Mouse (Mus musculus): ENCODE measurements around the gene Sema4g. TPM values are rescaled to one million over a fixed set of nuclear protein-coding genes. Genes with fewer than 3 reads are reported as not detected.

Gene Sema4g
- total and polyA plus RNA-seq, 2 experiments from 2014 or later, result 0.14 to 1.1 TPM

GRCm38 (mm10) chr19:45010646-45011045, 21.7 kb downstream of the Sema4g start:
- no peaks in the 10 kb centered on the region for H3K27me3 ChIP-seq (ENCODE audit: control insufficient read depth, insufficient read depth, low read length)
- H3K4me2 ChIP-seq (ENCODE audit: low read depth, low read length), result no peak overlapping the region
- no peak overlapping the region for H3K4me3 ChIP-seq (ENCODE audit: low read depth, low read length)
- no peak overlapping the region for H3K27ac ChIP-seq (ENCODE audit: low read depth)
- no peak for ATAC-seq (ENCODE audit: insufficient read depth, low read depth)
- H3K9me3 ChIP-seq (replicated peaks; ENCODE audit: control insufficient read depth, low read length), result no peaks in the 10 kb centered on the region
- no peak overlapping the region for H3K9ac ChIP-seq (replicated peaks; ENCODE audit: low read depth, low read length)
- peaks cover 21% of the 10 kb centered on the region for H3K4me1 ChIP-seq (ENCODE audit: control insufficient read depth, insufficient read depth)
- H3K36me3 ChIP-seq (replicated peaks; ENCODE audit: control insufficient read depth, insufficient read depth, low read length), result peaks cover 29% of the 10 kb centered on the region
- no peak for TF ChIP-seq EP300 (IDR thresholded peaks at IDR 0.05; ENCODE audit: low read depth)
- TF ChIP-seq CTCF (IDR thresholded peaks at IDR 0.05; ENCODE audit: low read depth), result no peak
- DNase-seq (ENCODE audit: low spot score), result no peak
- WGBS, result 74% methylated on average over 4 of the region's 4 CpGs

GRCm38 (mm10) chr19:45012219-45012618, 23.3 kb downstream of the Sema4g start:
- no peak for TF ChIP-seq EP300 (IDR thresholded peaks at IDR 0.05; ENCODE audit: low read depth)
- TF ChIP-seq CTCF (IDR thresholded peaks at IDR 0.05; ENCODE audit: low read depth), result no peak
- 86% methylated on average over 8 of the region's 8 CpGs for WGBS
- no peak for DNase-seq (ENCODE audit: low spot score)

GRCm38 (mm10) chr19:45012636-45013035, 23.7 kb downstream of the Sema4g start:
- no peak overlapping the region for H3K4me3 ChIP-seq (ENCODE audit: low read depth, low read length)
- no peaks in the 10 kb centered on the region for H3K9me3 ChIP-seq (replicated peaks; ENCODE audit: control insufficient read depth, low read length)
- 35% methylated on average over 6 of the region's 6 CpGs for WGBS
- no peak for ATAC-seq (ENCODE audit: insufficient read depth, low read depth)
- peaks cover 29% of the 10 kb centered on the region for H3K36me3 ChIP-seq (replicated peaks; ENCODE audit: control insufficient read depth, insufficient read depth, low read length)
- H3K9ac ChIP-seq (replicated peaks; ENCODE audit: low read depth, low read length), result no peak overlapping the region
- H3K27ac ChIP-seq (ENCODE audit: low read depth), result no peak overlapping the region
- no peaks in the 10 kb centered on the region for H3K27me3 ChIP-seq (ENCODE audit: control insufficient read depth, insufficient read depth, low read length)
- TF ChIP-seq EP300 (IDR thresholded peaks at IDR 0.05; ENCODE audit: low read depth) (no peak), CTCF (IDR thresholded peaks at IDR 0.05; ENCODE audit: low read depth) (peak; percentile 76)
- peaks cover 13% of the 10 kb centered on the region for H3K4me1 ChIP-seq (ENCODE audit: control insufficient read depth, insufficient read depth)
- no peak overlapping the region for H3K4me2 ChIP-seq (ENCODE audit: low read depth, low read length)
- DNase-seq (ENCODE audit: low spot score), result peak; percentile 58

More at GRCm38 (mm10) chr19:45012219-45012618, 23.3 kb downstream of the Sema4g start:
- Histone ChIP-seq H3K4me3 (ENCODE audit: low read depth, low read length) (no peak overlapping the region), H3K36me3 (replicated peaks; ENCODE audit: control insufficient read depth, insufficient read depth, low read length) (peaks cover 29% of the 10 kb centered on the region), H3K9me3 (replicated peaks; ENCODE audit: control insufficient read depth, low read length) (no peaks in the 10 kb centered on the region), H3K27me3 (ENCODE audit: control insufficient read depth, insufficient read depth, low read length) (no peaks in the 10 kb centered on the region), H3K4me2 (ENCODE audit: low read depth, low read length) (no peak overlapping the region), H3K4me1 (ENCODE audit: control insufficient read depth, insufficient read depth) (peaks cover 18% of the 10 kb centered on the region), H3K27ac (ENCODE audit: low read depth) (no peak overlapping the region), H3K9ac (replicated peaks; ENCODE audit: low read depth, low read length) (no peak overlapping the region)
- no peak for ATAC-seq (ENCODE audit: insufficient read depth, low read depth)

DNA sequence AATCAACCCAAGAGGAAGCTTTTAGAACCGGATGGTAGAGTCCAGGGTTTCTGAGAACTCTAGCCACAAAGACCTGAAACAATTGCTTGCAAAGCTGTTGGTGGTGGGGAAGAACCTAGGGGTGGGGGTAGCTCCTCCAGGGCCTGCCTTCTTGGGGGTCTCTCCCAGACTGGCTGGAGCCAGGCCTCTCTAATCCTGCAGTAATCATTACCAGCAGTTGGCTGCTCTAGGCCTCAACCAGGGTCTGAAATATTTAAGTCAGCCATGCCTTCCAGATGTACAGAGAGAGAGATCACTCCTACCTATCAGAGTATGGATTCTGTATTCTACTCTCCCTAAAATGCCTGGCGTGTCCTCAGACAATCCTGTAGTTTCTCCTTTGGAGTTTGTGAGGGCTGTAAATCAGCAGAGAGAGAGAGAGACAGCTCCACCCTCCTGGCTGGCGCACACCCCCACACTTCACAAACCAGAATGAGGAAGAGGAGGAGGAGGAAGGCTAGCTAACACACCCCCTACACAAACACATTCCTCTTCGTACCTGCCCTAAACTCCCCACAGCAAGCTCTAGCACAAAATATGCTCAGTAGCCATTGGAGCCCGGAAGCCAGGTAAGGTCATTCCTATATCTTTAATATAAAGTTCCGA, 24.8 kb downstream of the Sema4g start:
- peaks cover 9% of the 10 kb centered on the region for H3K4me1 ChIP-seq (ENCODE audit: control insufficient read depth, insufficient read depth)
- TF ChIP-seq EP300 (IDR thresholded peaks at IDR 0.05; ENCODE audit: low read depth) (no peak), CTCF (IDR thresholded peaks at IDR 0.05; ENCODE audit: low read depth) (no peak)
- 66% methylated on average over 6 of the region's 6 CpGs for WGBS
- H3K27ac ChIP-seq (ENCODE audit: low read depth), result peak overlapping the region; percentile 97; the same call in 1 of the 2 replicates
- H3K4me2 ChIP-seq (ENCODE audit: low read depth, low read length), result no peak overlapping the region
- DNase-seq (ENCODE audit: low spot score), result no peak
- peaks cover 29% of the 10 kb centered on the region for H3K36me3 ChIP-seq (replicated peaks; ENCODE audit: control insufficient read depth, insufficient read depth, low read length)
- H3K4me3 ChIP-seq (ENCODE audit: low read depth, low read length), result no peak overlapping the region
- no peaks in the 10 kb centered on the region for H3K9me3 ChIP-seq (replicated peaks; ENCODE audit: control insufficient read depth, low read length)
- no peaks in the 10 kb centered on the region for H3K27me3 ChIP-seq (ENCODE audit: control insufficient read depth, insufficient read depth, low read length)
- ATAC-seq (ENCODE audit: insufficient read depth, low read depth), result no peak
- H3K9ac ChIP-seq (replicated peaks; ENCODE audit: low read depth, low read length), result no peak overlapping the region

- H3K4me3 ChIP-seq (ENCODE audit: low read depth, low read length), result peak within 1 kb of the TSS; percentile 73
Observed at GRCm38 (mm10) chr19:45014335-45014971, 25.6 kb downstream of the Sema4g start, which contains the start of gene Lzts2. TSS of gene Lzts2 (plus strand) at chr19:45014414.

More at GRCm38 (mm10) chr19:45014335-45014971, 25.6 kb downstream of the Sema4g start, which contains the start of gene Lzts2:
- peak within 1 kb of the TSS; percentile 91 for H3K4me2 ChIP-seq (ENCODE audit: low read depth, low read length)
- H3K36me3 ChIP-seq (replicated peaks; ENCODE audit: control insufficient read depth, insufficient read depth, low read length), result peaks cover 29% of the 10 kb centered on the region
- WGBS, result 11% methylated on average over 10 of the region's 10 CpGs
- H3K27ac ChIP-seq (ENCODE audit: low read depth), result peak within 1 kb of the TSS; percentile 97
- no peak for TF ChIP-seq EP300 (IDR thresholded peaks at IDR 0.05; ENCODE audit: low read depth)
- TF ChIP-seq CTCF (IDR thresholded peaks at IDR 0.05; ENCODE audit: low read depth), result no peak
- no peaks in the 10 kb centered on the region for H3K27me3 ChIP-seq (ENCODE audit: control insufficient read depth, insufficient read depth, low read length)
- no peaks in the 10 kb centered on the region for H3K9me3 ChIP-seq (replicated peaks; ENCODE audit: control insufficient read depth, low read length)
- H3K9ac ChIP-seq (replicated peaks; ENCODE audit: low read depth, low read length), result peak within 1 kb of the TSS; percentile 94
- ATAC-seq (ENCODE audit: insufficient read depth, low read depth), result no peak
- H3K4me1 ChIP-seq (ENCODE audit: control insufficient read depth, insufficient read depth), result peaks cover 9% of the 10 kb centered on the region
- peak; percentile 17 for DNase-seq (ENCODE audit: low spot score)

All from heart, postnatal 0 days (tissue).